Mouse (Mus musculus) hindbrain, embryonic 16.5 days (tissue): Measurements from ENCODE around the gene Hspb11. TPM values are rescaled to one million over a fixed set of nuclear protein-coding genes. Genes with fewer than 3 reads are reported as not detected.

Experiments
- ATAC-seq: fragments of 200-750 bp; cut with Nextera tagmentation; 2 replicates; pipeline ENCODE4 v1.8.0; 2017; ENCODE audit warnings: moderate TSS enrichment, moderate library complexity
- H3K27ac ChIP-seq: fragments of 300-500 bp; sonication (generic); 2 replicates; pipeline ENCODE4 v1.5.1; 2014; ENCODE audit warnings: low read depth, mild to moderate bottlenecking, control low read depth, low read length, moderate library complexity
- H3K27me3 ChIP-seq: fragments of 300-500 bp; sonication (generic); replicated peaks from 2 replicates; pipeline ENCODE4 v1.6.1; 2014; ENCODE audit warnings: low read length; ENCODE audit not compliant: control insufficient read depth, insufficient read depth
- H3K36me3 ChIP-seq: fragments of 300-500 bp; sonication (generic); 2 replicates; pipeline ENCODE4 v1.6.1; 2014; ENCODE audit warnings: mild to moderate bottlenecking, low read length, moderate library complexity, mixed read lengths; ENCODE audit not compliant: control insufficient read depth, insufficient read depth
- H3K4me1 ChIP-seq: fragments of 300-500 bp; sonication (generic); 2 replicates; pipeline ENCODE4 v1.6.1; 2014; ENCODE audit warnings: low read depth, low read length; ENCODE audit not compliant: control insufficient read depth, insufficient read depth
- H3K4me2 ChIP-seq: fragments of 300-500 bp; sonication (generic); 2 replicates; pipeline ENCODE4 v1.6.1; 2014; ENCODE audit warnings: mild to moderate bottlenecking, low read length, control low read depth, moderate library complexity
- H3K4me3 ChIP-seq: fragments of 300-500 bp; sonication (generic); 2 replicates; pipeline ENCODE4 v1.5.1; 2014; ENCODE audit warnings: mild to moderate bottlenecking, low read length, control low read depth, moderate library complexity
- H3K9ac ChIP-seq: fragments of 300-500 bp; sonication (generic); 2 replicates; pipeline ENCODE4 v1.6.1; 2014; ENCODE audit warnings: low read depth, mild to moderate bottlenecking, control low read depth, low read length, moderate library complexity
- H3K9me3 ChIP-seq: fragments of 300-500 bp; sonication (generic); 2 replicates; pipeline ENCODE4 v1.6.1; 2014; ENCODE audit warnings: mild to moderate bottlenecking, low read length, moderate library complexity; ENCODE audit not compliant: control insufficient read depth
- WGBS: fragments of 180-500 bp; shearing (Covaris S2); extraction: QIAGEN DNeasy Blood & Tissue Kit; methylation state at CpG from one replicate; pipeline ENCODE4 v1.1.7; 2014; 5-methylcytosine and 5-hydroxymethylcytosine counted together
- polyA plus RNA-seq: library from polyadenylated mRNA; unstranded; fragments of >200 nt; fragmentation: Nextera tagmentation; extraction: Ambion mirVana; gene quantifications from 2 replicates; pipeline ENCODE4 v1.2.1, GENCODE M21; 2015

The Hspb11 gene
- polyA plus RNA-seq, 1 experiment from 2014 or later: 36.8 TPM

DNA sequence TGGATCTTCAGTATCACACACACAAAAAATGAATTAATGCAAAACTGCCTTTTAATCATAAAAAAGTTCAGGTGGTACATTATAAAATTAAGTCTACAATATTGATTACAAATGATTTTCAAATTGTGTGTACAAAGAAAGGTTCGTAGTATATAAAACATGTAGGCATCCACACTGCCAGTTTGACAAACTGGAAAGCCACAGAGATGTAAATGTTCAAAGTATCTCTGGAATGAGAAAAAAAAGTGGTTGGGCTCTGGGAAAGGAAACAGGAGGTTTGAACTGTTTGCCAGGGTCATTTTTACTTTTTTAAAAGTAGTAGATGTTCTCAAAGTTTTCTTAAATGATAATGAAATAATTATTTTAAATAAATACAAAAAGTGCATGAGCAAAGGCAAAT, 7.4 kb upstream of the Hspb11 start:
- H3K4me3 ChIP-seq: no peak overlapping the region
- no peak for ATAC-seq
- WGBS: 81% methylated on average over 1 of the region's 1 CpGs
- no peak overlapping the region for H3K4me2 ChIP-seq
- no peaks in the 10 kb centered on the region for H3K9me3 ChIP-seq
- peaks cover 17% of the 10 kb centered on the region for H3K4me1 ChIP-seq
- peaks cover 7% of the 10 kb centered on the region for H3K36me3 ChIP-seq
- H3K9ac ChIP-seq: no peak overlapping the region
- H3K27ac ChIP-seq: no peak overlapping the region
- no peaks in the 10 kb centered on the region for H3K27me3 ChIP-seq

- WGBS: 83% methylated on average over 9 of the region's 9 CpGs
- peaks cover 22% of the 10 kb centered on the region for H3K4me1 ChIP-seq
These were observed 6.3 kb upstream of the Hspb11 start for GRCm38 (mm10) chr4:107247110-107247509.

DNA sequence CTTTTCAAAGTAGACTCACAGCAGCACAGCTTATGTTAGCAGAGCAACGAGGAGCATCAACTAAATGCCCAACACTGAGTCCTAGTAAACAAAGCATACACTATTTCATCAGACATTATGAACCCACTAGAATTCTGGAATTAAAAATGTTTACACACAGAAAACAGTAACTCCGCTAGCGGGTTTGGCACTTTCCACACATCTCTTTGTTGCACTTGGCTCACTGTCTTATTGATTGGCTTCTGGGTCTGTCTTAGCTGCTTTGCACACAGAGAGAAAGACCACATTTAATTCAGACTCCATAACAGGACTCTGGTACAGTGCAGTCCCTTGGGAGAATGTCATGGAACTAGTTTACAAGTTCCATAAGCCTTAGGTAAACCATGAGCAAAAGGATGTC, 5.3 kb upstream of the Hspb11 start:
- Histone ChIP-seq H3K4me1 (peaks cover 22% of the 10 kb centered on the region), H3K36me3 (no peaks in the 10 kb centered on the region), H3K9ac (no peak overlapping the region), H3K9me3 (no peaks in the 10 kb centered on the region), H3K4me3 (no peak overlapping the region), H3K27me3 (no peaks in the 10 kb centered on the region), H3K4me2 (no peak overlapping the region), H3K27ac (no peak overlapping the region)
- WGBS: 74% methylated on average over 3 of the region's 3 CpGs
- ATAC-seq: no peak

More at GRCm38 (mm10) chr4:107247110-107247509, 6.3 kb upstream of the Hspb11 start:
- Histone ChIP-seq H3K9me3 (no peaks in the 10 kb centered on the region), H3K9ac (no peak overlapping the region), H3K4me2 (no peak overlapping the region), H3K4me3 (no peak overlapping the region), H3K27me3 (no peaks in the 10 kb centered on the region), H3K36me3 (0 out of 2 replicates have a peak, but pooled peaks cover 2% of the 10 kb centered on the region), H3K27ac (no peak overlapping the region)
- no peak for ATAC-seq

DNA sequence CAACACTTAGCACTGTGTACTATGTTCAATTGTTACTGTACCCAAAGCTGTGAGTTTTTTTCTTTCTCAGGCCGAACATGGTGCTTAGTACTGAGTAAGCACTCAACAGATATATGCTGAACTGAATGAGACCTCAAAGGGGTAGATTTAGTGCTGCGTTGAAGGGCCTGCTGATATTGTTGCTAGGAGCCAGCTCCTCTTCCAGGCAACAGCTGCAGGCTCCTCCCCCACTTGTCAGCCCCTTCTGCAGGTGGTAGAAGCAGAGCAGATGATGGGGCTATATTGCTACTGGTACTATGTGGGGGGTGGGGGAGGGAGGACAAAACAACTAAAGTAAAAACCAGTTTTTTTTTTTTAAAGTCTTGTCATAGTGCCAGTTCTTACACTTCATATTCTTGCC, 3.9 kb upstream of the Hspb11 start:
- no peak overlapping the region for H3K4me3 ChIP-seq
- peaks cover 19% of the 10 kb centered on the region for H3K4me1 ChIP-seq
- H3K9me3 ChIP-seq: no peaks in the 10 kb centered on the region
- no peak overlapping the region for H3K4me2 ChIP-seq
- no peak overlapping the region for H3K9ac ChIP-seq
- peak overlapping the region; percentile 17; the same call in 1 of the 2 replicates for H3K27ac ChIP-seq
- H3K27me3 ChIP-seq: no peaks in the 10 kb centered on the region
- H3K36me3 ChIP-seq: no peaks in the 10 kb centered on the region
- WGBS: 41% methylated on average over 2 of the region's 2 CpGs
- no peak for ATAC-seq

- ATAC-seq: no peak
- WGBS: 18% methylated on average over 4 of the region's 4 CpGs
- Histone ChIP-seq H3K4me1 (peaks cover 19% of the 10 kb centered on the region), H3K9me3 (no peaks in the 10 kb centered on the region), H3K36me3 (no peaks in the 10 kb centered on the region), H3K4me3 (no peak overlapping the region), H3K9ac (no peak overlapping the region), H3K27ac (no peak overlapping the region), H3K4me2 (no peak overlapping the region), H3K27me3 (no peaks in the 10 kb centered on the region)
These were observed 2.9 kb upstream of the Hspb11 start for GRCm38 (mm10) chr4:107250494-107250893.

DNA sequence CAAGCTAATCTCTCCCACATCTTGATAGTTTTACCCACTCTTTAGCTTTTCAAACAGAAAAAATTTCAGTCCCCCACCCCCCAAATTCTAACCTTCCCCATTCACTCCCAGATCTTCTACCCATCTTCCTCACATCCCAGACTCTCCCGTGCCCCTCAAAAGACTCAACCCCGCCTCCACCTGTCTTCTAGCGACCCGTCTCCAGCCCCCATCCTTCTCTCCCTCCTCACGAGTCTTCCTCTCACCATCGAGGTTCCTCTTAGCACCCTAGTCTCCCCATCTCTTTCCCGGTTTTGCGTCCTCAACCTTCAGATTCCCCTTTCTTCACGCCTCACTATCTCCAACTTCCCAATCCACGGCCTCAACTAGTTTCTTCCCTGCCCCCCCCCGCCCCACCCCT, 871 bp upstream of the Hspb11 start:
- Histone ChIP-seq H3K27ac (peak overlapping the region; percentile 95), H3K4me2 (peak overlapping the region; percentile 75), H3K4me3 (peak overlapping the region; percentile 89), H3K36me3 (no peaks in the 10 kb centered on the region), H3K9ac (peak overlapping the region; percentile 92), H3K4me1 (peaks cover 19% of the 10 kb centered on the region), H3K27me3 (no peaks in the 10 kb centered on the region), H3K9me3 (no peaks in the 10 kb centered on the region)
- WGBS: 0% methylated on average over 11 of the region's 11 CpGs
- no peak for ATAC-seq

GRCm38 (mm10) chr4:107254414-107254813, 1.0 kb downstream of the Hspb11 start:
- no peaks in the 10 kb centered on the region for H3K27me3 ChIP-seq
- H3K9ac ChIP-seq: peak overlapping the region; percentile 92
- ATAC-seq: no peak
- peaks cover 14% of the 10 kb centered on the region for H3K4me1 ChIP-seq
- H3K4me2 ChIP-seq: peak overlapping the region; percentile 75
- no peaks in the 10 kb centered on the region for H3K36me3 ChIP-seq
- no peaks in the 10 kb centered on the region for H3K9me3 ChIP-seq
- H3K27ac ChIP-seq: peak overlapping the region; percentile 95
- peak overlapping the region; percentile 89 for H3K4me3 ChIP-seq
- 14% methylated on average over 3 of the region's 3 CpGs for WGBS

GRCm38 (mm10) chr4:107260001-107260400, 6.6 kb downstream of the Hspb11 start:
- no peak overlapping the region for H3K9ac ChIP-seq
- H3K4me1 ChIP-seq: no peaks in the 10 kb centered on the region; the same call in 1 of the 2 replicates
- H3K27ac ChIP-seq: no peak overlapping the region
- H3K27me3 ChIP-seq: no peaks in the 10 kb centered on the region
- H3K36me3 ChIP-seq: peaks cover 5% of the 10 kb centered on the region; the same call in 1 of the 2 replicates
- H3K4me3 ChIP-seq: no peak overlapping the region
- no peak for ATAC-seq
- 75% methylated on average over 4 of the region's 4 CpGs for WGBS
- no peaks in the 10 kb centered on the region for H3K9me3 ChIP-seq
- H3K4me2 ChIP-seq: no peak overlapping the region

GRCm38 (mm10) chr4:107273683-107274082, 20.3 kb downstream of the Hspb11 start:
- H3K27me3 ChIP-seq: no peaks in the 10 kb centered on the region
- H3K9me3 ChIP-seq: no peaks in the 10 kb centered on the region
- WGBS: 78% methylated on average over 4 of the region's 4 CpGs
- no peaks in the 10 kb centered on the region; the same call in 1 of the 2 replicates for H3K36me3 ChIP-seq
- no peak overlapping the region for H3K4me3 ChIP-seq
- H3K27ac ChIP-seq: no peak overlapping the region
- H3K9ac ChIP-seq: no peak overlapping the region
- no peak overlapping the region for H3K4me2 ChIP-seq
- ATAC-seq: no peak
- no peaks in the 10 kb centered on the region for H3K4me1 ChIP-seq

- Histone ChIP-seq H3K27ac (no peak overlapping the region), H3K4me1 (no peaks in the 10 kb centered on the region), H3K27me3 (no peaks in the 10 kb centered on the region), H3K4me3 (no peak overlapping the region), H3K9ac (no peak overlapping the region), H3K36me3 (no peaks in the 10 kb centered on the region; the same call in 1 of the 2 replicates), H3K4me2 (no peak overlapping the region), H3K9me3 (no peaks in the 10 kb centered on the region)
- ATAC-seq: no peak
- WGBS: 89% methylated on average over 5 of the region's 5 CpGs
These were observed 21.1 kb downstream of the Hspb11 start for GRCm38 (mm10) chr4:107274511-107274910.
